Mouse (Mus musculus): ENCODE data around the gene Ubac2. TPM values are rescaled to one million over a fixed set of nuclear protein-coding genes. Genes with fewer than 3 reads are reported as not detected.
A peak's percentile ranks its signal among the peaks of the same experiment; 100 is the strongest.
"Not testable (repeated sequence)": the region's sequence is repeated elsewhere in the genome, so short reads cannot be mapped to it uniquely, and the experiment has no call there.

Gene Ubac2
- polyA plus RNA-seq, 2 experiments: 10.1 to 16.4 TPM

GRCm38 (mm10) chr14:121844486-121844885, 33.9 kb upstream of the Ubac2 start:
- Histone ChIP-seq H3K4me2 (ENCODE audit: low read depth) (no peak overlapping the region), H3K4me3 (ENCODE audit: insufficient read depth in 1 of 2, low read depth in 2 of 2, low read length in 2 of 2) (no peak overlapping the region), H3K9ac (replicated peaks) (no peak overlapping the region), H3K4me1 (replicated peaks; ENCODE audit: control insufficient read depth in 2 of 2, insufficient read depth in 2 of 2, low read length in 1 of 2) (no peaks in the 10 kb centered on the region), H3K9me3 (ENCODE audit: control insufficient read depth, low read length) (no peaks in the 10 kb centered on the region), H3K27ac (no peak overlapping the region), H3K36me3 (replicated peaks; ENCODE audit: control insufficient read depth, insufficient read depth, low read depth) (no peaks in the 10 kb centered on the region), H3K27me3 (ENCODE audit: control insufficient read depth, insufficient read depth, low read length) (no peaks in the 10 kb centered on the region)
- TF ChIP-seq CTCF (IDR thresholded peaks at IDR 0.05; ENCODE audit: low read depth) (no peak), EP300 (IDR thresholded peaks at IDR 0.05; ENCODE audit: low read depth) (no peak)
- no peak for ATAC-seq (ENCODE audit: insufficient read depth)
- no peak for DNase-seq (ENCODE audit: low read depth in 3 of 3, low spot score in 3 of 3)
- 48% methylated on average over 8 of the region's 8 CpGs for WGBS (ENCODE audit: insufficient replicate concordance)

GRCm38 (mm10) chr14:121851231-121851630, 27.2 kb upstream of the Ubac2 start:
- WGBS (ENCODE audit: insufficient replicate concordance): 66% methylated on average over 1 of the region's 1 CpGs
- ATAC-seq (ENCODE audit: insufficient read depth) (no peak), DNase-seq (ENCODE audit: low read depth in 3 of 3, low spot score in 3 of 3) (no peak)
- Histone ChIP-seq H3K36me3 (replicated peaks; ENCODE audit: control insufficient read depth, insufficient read depth, low read depth) (no peaks in the 10 kb centered on the region), H3K4me3 (ENCODE audit: insufficient read depth in 1 of 2, low read depth in 2 of 2, low read length in 2 of 2) (no peak overlapping the region), H3K27me3 (ENCODE audit: control insufficient read depth, insufficient read depth, low read length) (no peaks in the 10 kb centered on the region), H3K9me3 (ENCODE audit: control insufficient read depth, low read length) (no peaks in the 10 kb centered on the region), H3K4me2 (ENCODE audit: low read depth) (no peak overlapping the region), H3K4me1 (replicated peaks; ENCODE audit: control insufficient read depth in 2 of 2, insufficient read depth in 2 of 2, low read length in 1 of 2) (no peaks in the 10 kb centered on the region), H3K27ac (no peak overlapping the region), H3K9ac (replicated peaks) (no peak overlapping the region)
- TF ChIP-seq CTCF (IDR thresholded peaks at IDR 0.05; ENCODE audit: low read depth): no peak
- no peak for TF ChIP-seq EP300 (IDR thresholded peaks at IDR 0.05; ENCODE audit: low read depth)

- no peak overlapping the region for H3K4me2 ChIP-seq (ENCODE audit: low read depth)
- ATAC-seq (ENCODE audit: insufficient read depth) (no peak), DNase-seq (ENCODE audit: low read depth in 3 of 3, low spot score in 3 of 3) (no peak)
- no peaks in the 10 kb centered on the region for H3K27me3 ChIP-seq (ENCODE audit: control insufficient read depth, insufficient read depth, low read length)
- 59% methylated on average over 8 of the region's 8 CpGs for WGBS (ENCODE audit: insufficient replicate concordance)
- H3K4me1 ChIP-seq (replicated peaks; ENCODE audit: control insufficient read depth in 2 of 2, insufficient read depth in 2 of 2, low read length in 1 of 2): no peaks in the 10 kb centered on the region
- TF ChIP-seq EP300 (IDR thresholded peaks at IDR 0.05; ENCODE audit: low read depth) (no peak), CTCF (IDR thresholded peaks at IDR 0.05; ENCODE audit: low read depth) (no peak)
- H3K9ac ChIP-seq (replicated peaks): no peak overlapping the region
- H3K36me3 ChIP-seq (replicated peaks; ENCODE audit: control insufficient read depth, insufficient read depth, low read depth): no peaks in the 10 kb centered on the region
- no peak overlapping the region for H3K4me3 ChIP-seq (ENCODE audit: insufficient read depth in 1 of 2, low read depth in 2 of 2, low read length in 2 of 2)
- no peaks in the 10 kb centered on the region for H3K9me3 ChIP-seq (ENCODE audit: control insufficient read depth, low read length)
- H3K27ac ChIP-seq: no peak overlapping the region
Measured at GRCm38 (mm10) chr14:121852531-121852930, 25.9 kb upstream of the Ubac2 start.

- H3K9me3 ChIP-seq (ENCODE audit: control insufficient read depth, low read length); H3K4me3 ChIP-seq (ENCODE audit: insufficient read depth in 1 of 2, low read depth in 2 of 2, low read length in 2 of 2); H3K9ac ChIP-seq (replicated peaks); H3K36me3 ChIP-seq (replicated peaks; ENCODE audit: control insufficient read depth, insufficient read depth, low read depth); H3K27ac ChIP-seq; H3K4me2 ChIP-seq (ENCODE audit: low read depth); H3K4me1 ChIP-seq (replicated peaks; ENCODE audit: control insufficient read depth in 2 of 2, insufficient read depth in 2 of 2, low read length in 1 of 2); ATAC-seq (ENCODE audit: insufficient read depth); H3K27me3 ChIP-seq (ENCODE audit: control insufficient read depth, insufficient read depth, low read length): not testable (repeated sequence)
- DNase-seq (ENCODE audit: low read depth in 3 of 3, low spot score in 3 of 3): peak; percentile 40 to 45 (median 44)
- TF ChIP-seq CTCF (IDR thresholded peaks at IDR 0.05; ENCODE audit: low read depth): peak; percentile 64
- 8% methylated on average over 2 of the region's 2 CpGs for WGBS (ENCODE audit: insufficient replicate concordance)
Measured at GRCm38 (mm10) chr14:121865162-121865561, 13.3 kb upstream of the Ubac2 start.

GRCm38 (mm10) chr14:121866574-121866973, 11.8 kb upstream of the Ubac2 start:
- no peaks in the 10 kb centered on the region for H3K9me3 ChIP-seq (ENCODE audit: control insufficient read depth, low read length)
- H3K27ac ChIP-seq: no peak overlapping the region
- no peak for TF ChIP-seq EP300 (IDR thresholded peaks at IDR 0.05; ENCODE audit: low read depth)
- TF ChIP-seq CTCF (IDR thresholded peaks at IDR 0.05; ENCODE audit: low read depth): no peak
- no peak overlapping the region for H3K4me2 ChIP-seq (ENCODE audit: low read depth)
- no peaks in the 10 kb centered on the region for H3K27me3 ChIP-seq (ENCODE audit: control insufficient read depth, insufficient read depth, low read length)
- 65% methylated on average over 3 of the region's 3 CpGs for WGBS (ENCODE audit: insufficient replicate concordance)
- DNase-seq (ENCODE audit: low read depth in 3 of 3, low spot score in 3 of 3): no peak
- no peak overlapping the region for H3K9ac ChIP-seq (replicated peaks)
- H3K4me1 ChIP-seq (replicated peaks; ENCODE audit: control insufficient read depth in 2 of 2, insufficient read depth in 2 of 2, low read length in 1 of 2): no peaks in the 10 kb centered on the region
- H3K36me3 ChIP-seq (replicated peaks; ENCODE audit: control insufficient read depth, insufficient read depth, low read depth): no peaks in the 10 kb centered on the region
- ATAC-seq (ENCODE audit: insufficient read depth): no peak
- no peak overlapping the region for H3K4me3 ChIP-seq (ENCODE audit: insufficient read depth in 1 of 2, low read depth in 2 of 2, low read length in 2 of 2)
